Mouse (Mus musculus) ovary, adult 10 weeks (tissue): Measurements from ENCODE around the gene Zfp90. TPM values are rescaled to one million over a fixed set of nuclear protein-coding genes. Genes with fewer than 3 reads are reported as not detected.

Experiments used
- polyA plus RNA-seq: library from polyadenylated mRNA; stranded (reverse); fragments of 350-450 nt; fragmentation: Illumina TruSeq; extraction: RNeasy Lipid Tissue Mini Kit (QIAGEN cat#74804); gene quantifications from one replicate; pipeline ENCODE4 v1.2.3, GENCODE M21; 2014

The Zfp90 gene
- 14.9 TPM for polyA plus RNA-seq

DNA sequence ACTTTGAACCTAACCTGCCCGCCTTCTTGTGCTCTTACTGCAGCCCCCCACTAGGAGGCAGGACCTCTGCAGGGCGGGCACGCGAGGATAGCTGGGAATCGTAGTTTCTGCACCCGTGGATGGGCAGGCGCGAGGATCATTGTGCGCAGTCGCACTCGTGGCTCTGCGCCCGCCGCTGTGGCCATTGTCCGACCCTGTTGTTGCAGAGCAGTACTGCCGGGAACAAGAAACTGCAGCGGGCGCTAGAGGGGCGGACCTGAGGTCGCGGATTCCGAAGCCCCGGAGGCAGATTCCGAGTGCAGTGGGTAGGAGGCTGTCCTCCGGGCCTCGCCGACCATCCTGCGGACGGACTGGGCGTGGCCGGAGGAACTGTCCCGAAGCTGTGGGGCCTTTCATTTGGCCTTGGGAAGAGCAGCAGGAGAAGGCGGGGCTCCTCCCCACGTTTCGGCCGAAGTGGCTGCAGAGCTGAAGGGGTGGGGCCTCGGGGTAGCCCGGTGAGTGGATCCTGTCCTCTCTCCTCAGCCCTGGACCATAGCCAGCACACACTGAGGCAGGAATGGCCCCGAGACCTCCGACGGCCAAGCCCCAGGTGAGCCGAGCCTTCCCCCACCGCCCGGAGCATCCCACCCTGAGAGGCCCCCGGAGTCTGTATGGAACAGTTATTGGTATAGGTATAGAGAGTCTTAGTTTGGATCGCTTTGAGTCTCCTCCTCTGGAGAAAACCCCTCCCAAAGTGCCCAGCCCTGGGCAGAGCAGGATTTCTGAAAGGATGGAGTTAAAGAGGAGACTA, at the start of gene Zfp90:
Gene Zfp90 (plus strand): TSS at position 146 of the 790 bp plus-strand sequence.

Other genes starting within 250 kb of the Zfp90 start
- 33.8 TPM for gene Slc7a6, start 246.5 kb upstream of the Zfp90 start, polyA plus RNA-seq
- 34.2 TPM for gene Slc7a6os, start 204.4 kb upstream of the Zfp90 start, polyA plus RNA-seq
- gene Prmt7, start 204.4 kb upstream of the Zfp90 start, polyA plus RNA-seq, result 10.6 TPM
- 0.34 TPM for gene Smpd3, start 77.3 kb upstream of the Zfp90 start, polyA plus RNA-seq
- not detected for gene 6030452D12Rik, start 85.2 kb downstream of the Zfp90 start, polyA plus RNA-seq
- gene Cdh3, start 95.6 kb downstream of the Zfp90 start, polyA plus RNA-seq, result 0.66 TPM
- not detected for gene Gm10073, start 158.1 kb downstream of the Zfp90 start, polyA plus RNA-seq
- gene Cdh1, start 188.0 kb downstream of the Zfp90 start, polyA plus RNA-seq, result 23.3 TPM